Mouse (Mus musculus): ENCODE results near the gene Tnfrsf9.
A peak's percentile ranks its signal among the peaks of the same experiment; 100 is the strongest.

Gene Tnfrsf9

DNA sequence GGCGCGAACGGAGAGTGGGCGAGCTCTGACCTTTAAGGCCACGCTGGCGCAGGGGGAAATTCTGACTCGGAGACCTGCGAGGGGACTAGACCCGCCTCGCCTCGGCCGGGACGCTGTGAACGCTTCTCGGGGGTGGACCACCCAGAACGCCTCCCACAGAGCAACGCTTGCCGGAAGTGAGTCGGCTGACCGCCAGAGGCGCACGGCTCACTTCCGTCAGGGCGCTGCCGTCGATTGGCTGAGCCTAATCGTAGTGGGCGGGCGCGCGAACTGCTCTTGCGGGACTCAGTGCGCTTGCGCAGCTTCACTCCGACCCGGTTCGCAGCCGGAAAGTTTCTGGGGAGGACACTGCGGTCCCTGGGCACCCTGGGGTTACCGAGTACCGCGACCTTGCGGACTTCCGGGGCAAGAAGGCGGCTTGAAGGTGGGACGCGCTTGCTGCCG lies at the start of gene Tnfrsf9, which contains the start of gene Park7:
Gene Tnfrsf9, plus strand, starts transcription at position 273 of the 444 bp plus-strand sequence.
Gene Park7, minus strand, starts transcription at position 148 of the 444 bp plus-strand sequence.
- peak; percentile 97 for DNase-seq

DNA sequence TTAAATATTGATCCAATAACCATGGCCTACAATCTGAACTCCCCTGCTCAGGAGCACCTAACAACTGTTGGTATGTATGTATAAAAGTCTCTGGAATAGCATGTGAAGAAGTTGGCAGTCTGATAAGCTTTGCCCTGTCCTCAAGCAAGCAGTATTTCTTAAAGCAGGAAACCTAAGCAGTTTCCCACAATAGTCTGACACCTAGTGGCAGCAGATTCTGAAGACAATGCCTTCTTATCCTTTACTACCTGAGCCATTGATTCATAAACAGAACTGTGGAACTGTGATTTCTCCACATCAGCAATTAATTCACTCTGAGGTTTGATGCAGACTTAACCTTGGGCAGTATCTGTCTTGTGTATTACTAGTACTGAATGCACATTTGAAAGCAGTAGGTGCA lies 49.0 kb upstream of the Tnfrsf9 start:
- no peak for DNase-seq

DNA sequence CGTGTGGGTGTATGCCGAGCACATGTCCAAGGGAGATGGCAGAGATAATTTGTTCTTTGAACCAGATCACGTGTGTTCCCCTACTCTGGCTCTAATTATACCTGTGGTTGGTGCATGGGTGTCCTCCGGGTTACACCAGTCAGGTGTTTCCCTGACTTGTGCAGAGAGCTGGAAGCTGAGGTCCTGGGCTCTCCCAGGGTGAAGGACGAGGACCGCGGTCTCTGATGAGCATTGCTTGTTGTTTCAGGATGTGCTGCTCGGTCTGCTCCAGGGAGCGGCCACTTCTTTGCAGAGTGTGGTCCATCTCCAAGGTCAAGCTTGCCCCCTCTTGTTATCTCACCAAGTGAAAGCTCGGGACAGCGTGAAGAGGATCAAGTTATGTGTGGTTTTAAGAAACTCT lies 48.3 kb upstream of the Tnfrsf9 start:
- DNase-seq = no peak

DNA sequence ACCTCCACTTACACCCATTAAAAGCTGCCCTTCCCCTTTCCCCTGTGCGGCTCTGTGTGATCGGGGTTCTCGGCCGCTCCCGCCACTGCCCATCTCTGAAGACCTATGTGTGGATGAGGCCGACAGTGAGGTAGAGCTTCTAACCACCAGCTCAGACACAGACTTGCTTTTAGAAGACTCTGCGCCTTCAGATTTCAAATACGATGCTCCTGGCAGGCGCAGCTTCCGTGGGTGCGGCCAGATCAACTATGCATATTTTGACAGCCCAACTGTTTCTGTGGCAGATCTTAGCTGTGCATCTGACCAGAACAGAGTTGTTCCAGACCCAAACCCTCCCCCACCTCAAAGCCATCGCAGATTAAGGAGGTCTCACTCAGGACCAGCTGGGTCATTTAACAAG lies 47.9 kb upstream of the Tnfrsf9 start:
- DNase-seq = no peak

DNA sequence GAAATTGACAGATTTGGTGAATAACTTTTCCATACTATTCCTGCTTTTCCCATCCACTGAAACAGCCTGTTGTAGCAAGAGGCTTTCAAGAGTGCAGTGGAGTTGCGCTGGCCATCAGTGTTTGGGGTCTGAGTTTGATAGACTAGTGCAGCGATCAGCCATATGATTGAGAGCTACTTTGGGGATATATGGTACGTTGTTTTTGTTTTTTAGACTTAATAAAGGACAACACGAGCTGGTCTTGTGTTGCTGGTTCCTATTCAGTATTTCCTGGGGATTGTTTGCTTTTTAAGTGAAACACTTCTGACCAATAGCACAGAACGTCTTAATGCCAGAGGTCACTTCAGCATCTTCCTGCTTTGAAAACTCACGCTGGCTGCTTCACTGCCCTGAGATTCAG lies 46.2 kb upstream of the Tnfrsf9 start:
- no peak for DNase-seq

DNA sequence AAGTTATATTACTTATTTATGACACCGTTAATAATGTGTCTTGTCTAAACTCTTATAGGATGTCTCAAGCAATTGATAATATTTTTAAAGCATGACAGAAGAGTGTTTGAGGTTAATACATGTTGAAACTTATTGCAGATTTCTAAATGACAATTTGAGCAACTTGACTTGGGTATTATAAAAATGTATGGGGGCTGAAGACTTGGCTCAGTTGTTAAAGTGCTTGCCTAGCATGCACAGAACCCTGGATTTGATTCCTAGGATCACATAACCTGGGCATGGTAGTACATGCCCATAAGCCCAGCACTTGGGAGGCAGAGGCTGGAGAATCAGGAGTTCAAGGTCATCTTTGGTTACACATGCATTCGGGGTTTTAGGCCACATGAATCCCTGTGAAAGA lies 45.5 kb upstream of the Tnfrsf9 start:
- DNase-seq = no peak

DNA sequence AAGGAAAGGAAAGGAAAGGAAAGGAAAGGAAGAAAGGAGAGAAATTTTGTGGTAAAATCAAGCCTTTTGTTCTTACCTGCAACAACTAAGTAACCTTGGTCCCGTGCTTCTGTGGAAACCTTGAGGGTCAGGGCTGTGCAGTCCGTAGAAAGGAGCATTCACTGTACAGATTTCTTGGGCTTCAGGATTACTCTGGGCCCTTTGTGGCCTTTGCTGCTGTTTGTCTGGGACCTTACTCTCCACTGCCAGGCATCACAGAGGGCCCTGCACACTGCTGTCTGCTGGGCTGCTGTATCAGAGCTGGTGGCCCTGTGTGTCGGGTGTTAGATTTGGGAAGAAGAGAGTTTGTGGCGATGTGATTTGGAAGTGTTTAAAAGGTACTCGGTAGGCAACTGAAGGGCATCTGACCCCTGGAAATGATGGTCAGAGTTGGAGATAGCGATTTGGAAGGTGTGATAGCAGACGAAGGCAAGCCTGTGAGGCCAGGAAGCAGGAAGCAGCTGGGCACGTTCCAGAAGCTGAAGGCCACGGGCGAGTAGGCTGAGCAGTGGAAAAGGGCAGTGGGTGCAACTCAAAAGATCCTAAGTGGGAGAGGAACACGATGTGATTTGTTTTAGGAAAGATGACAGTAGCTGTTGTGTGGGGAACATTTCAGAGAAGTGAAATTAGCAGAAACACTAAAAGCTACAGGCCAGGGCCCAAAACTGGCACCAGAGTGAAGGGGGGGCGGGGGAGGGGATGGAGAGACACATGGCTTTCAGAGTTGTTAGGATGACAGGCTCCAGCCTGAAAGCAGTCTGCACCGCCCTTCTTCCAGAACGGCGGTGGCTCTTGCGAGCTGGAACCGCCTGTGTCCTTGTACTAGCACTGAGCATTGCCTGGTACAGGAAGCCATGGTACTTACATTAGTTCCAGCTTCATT lies 44.8 kb upstream of the Tnfrsf9 start:
- DNase-seq = no peak

DNA sequence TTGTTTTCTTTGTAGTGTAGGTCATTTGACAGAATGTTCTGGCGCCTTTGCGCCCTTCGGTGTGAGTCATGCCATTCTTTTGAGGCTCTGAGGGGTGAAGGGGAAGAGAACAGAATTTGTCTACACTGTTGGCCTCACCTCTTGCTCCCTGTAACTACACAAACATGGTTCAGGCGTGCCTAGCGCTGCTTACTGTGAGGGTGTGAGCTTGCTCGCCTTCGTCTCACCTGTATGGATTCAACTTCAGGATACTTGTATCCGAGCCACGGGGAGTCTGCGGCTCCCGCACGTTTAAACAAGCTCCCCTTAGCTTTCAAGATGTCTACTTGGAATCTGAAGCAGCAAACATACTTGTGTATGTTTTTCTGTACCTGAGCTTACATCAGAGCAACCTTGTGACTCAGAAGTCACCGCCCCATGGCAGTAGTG lies 43.4 kb upstream of the Tnfrsf9 start:
- DNase-seq = no peak

DNA sequence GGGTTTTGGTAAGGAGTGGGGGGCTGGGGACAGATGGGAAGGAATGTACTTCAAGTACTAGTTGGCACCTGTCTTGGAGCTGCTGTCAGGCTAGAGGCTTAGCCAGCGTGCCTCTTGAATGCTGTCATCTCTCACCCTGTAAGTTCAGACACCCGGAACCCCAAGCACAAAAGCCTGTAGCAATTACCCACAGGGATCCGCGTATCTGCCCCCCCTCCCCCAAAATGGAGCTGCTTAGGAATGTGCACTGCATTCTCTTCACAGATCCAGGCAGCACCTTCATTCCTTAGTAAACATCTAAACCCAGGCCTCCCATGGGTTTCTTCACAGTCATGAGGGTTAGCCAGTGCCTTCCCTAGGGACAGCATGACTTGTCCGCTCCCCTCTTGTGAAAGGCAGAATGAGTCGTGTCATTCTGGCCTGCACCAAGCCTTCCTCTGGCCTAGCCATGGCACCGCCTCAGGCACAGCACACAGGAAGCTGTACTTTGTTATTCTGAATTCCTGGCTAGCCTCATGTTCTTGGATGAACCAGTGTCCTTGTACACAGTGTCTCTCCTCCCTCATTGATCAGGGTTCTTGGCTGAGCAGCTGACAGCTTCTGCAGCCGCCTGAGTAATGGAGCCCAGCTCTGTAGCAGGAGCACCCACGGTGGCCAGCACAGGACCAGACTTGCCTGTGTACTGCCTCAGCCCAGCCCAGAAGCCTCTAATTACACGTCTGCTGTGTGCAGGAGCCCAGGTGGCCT lies 42.8 kb upstream of the Tnfrsf9 start:
- DNase-seq = no peak

DNA sequence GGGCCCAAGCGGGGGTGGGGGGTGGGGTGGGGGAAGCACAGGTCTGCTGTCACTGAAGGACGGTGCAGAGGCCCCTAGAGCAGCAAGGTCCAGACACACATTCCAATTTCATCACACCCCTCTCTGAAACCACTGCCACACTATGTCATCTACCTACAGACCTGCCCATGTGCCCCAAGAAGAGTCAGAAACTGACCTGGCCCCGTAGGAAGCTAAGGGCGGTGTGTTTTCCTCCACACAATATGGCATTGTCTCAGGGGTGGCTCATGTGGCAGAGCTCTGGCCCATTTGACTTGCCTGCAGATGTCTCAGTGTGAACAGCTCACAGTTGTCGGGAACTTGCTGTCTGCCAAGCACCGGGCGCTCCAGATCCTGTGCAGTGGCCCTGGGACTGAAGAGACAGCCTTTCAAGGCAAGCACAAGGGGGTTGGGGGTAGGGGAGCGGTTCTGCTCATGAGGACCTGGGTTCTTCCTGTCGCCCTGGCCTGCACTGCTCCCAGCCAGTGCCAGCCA lies 42.2 kb upstream of the Tnfrsf9 start:
- no peak for DNase-seq

DNA sequence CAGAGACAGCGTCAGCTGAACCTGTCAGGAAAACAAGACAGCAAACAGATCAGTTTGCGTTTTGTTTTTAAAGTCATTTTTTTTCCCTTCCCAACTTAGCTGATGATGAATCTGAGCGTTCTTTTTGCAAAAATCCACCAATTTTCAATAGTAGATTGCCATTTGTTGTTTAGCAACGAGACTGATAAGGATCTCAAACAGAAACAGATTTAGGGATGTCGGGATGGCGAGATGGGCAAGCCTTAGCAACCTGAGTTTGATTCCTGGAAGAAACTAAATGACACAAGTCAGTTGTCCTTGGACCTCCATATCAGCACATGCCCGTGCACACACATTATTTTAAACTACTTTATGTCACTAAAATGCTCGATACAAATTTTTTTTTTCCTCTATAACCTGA lies 41.7 kb upstream of the Tnfrsf9 start:
- no peak for DNase-seq

DNA sequence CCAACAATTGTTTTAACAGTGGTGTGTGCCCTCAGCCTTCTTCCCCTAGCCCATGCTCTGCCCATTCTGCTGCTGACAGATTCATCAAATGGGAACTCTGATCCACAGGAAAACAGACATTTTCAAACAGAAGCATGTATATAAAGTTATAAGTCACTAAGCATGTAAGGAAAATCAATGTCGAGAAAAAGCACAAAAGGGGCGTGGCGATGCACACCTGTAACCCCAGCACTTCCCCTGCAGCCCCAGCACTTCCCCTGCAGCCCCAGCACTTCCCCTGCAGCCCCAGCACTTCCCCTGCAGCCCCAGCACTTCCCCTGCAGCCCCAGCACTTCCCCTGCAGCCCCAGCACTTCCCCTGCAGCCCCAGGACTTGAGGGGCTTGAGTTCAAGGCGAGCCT lies 39.9 kb upstream of the Tnfrsf9 start:
- peak; percentile 43 for DNase-seq

DNA sequence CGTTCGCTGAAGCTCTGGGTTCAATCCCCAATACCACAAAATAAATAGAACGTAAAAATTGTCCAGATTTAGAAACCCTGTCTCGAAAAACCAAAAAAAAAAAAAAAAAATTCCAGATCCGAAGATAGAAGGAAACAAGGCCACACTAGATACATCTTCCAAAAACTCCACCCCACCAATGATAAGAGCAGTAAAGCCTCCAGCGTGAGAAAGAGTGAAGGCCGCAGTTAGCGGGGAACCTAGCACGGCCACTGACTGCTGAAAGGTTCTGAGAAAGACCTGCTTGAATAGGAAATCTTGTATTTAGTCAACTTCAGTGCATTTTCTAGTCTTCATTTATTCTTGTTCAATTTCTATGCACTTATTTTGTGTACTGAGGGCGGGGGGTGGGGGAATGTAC lies 39.0 kb upstream of the Tnfrsf9 start:
- no peak for DNase-seq

DNA sequence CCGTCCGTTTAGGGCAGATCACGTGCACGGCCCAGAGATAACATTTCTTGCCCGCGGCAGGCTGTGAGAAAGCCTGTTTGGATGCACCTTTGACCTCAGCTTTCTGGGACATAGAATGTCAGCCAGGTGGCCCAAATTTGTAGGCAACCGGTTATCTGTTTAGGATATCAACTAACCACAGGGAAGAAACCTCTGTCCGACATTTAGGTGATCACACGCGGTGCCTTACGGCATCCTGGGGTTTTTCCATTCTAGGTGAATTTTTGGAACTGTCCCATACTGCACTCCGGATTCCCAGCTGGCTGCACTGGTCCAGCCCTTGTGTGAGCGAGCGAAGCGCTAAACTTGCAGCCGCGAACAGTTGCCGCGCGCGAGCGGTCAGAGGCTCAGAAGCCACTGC lies 34.7 kb upstream of the Tnfrsf9 start:
- no peak for DNase-seq

DNA sequence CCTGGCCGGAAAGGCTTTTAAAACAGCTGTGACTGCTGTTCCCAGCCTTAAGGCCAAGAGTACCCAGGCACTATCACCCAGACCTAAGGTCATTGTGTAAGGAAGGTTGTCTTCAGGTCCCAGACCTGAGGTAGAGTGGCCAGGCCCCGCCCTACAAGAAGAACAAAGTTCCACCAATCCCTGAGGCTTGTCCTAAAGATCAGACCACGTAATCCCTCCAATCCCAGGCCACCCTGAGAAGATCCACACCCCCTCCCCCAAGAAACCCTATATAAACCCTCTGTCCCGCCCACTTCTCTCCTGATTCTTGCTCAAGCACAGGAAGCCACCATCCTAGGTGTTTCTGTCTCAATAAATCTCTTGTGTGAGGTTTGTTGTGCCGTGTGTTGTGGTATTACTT lies 34.0 kb upstream of the Tnfrsf9 start:
- no peak for DNase-seq

DNA sequence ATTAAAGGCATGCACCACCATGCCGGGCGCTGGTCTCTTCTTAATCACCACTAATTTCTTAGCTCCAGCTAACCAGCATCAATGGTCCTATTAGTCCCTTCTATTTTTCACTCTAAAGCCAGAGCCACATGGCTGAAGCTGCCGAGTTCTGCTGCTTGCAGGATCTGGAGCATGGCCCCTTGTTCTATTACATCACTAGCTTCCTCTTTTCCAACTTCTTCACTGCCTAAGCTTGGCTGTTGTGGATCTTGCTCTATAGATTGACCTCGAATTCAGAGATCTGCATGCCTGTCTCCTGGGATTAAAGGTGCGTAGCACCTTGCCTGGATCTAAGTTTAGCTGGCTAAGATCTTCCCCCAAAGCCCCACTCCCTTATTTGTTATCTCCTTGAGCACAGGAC lies 31.7 kb upstream of the Tnfrsf9 start:
- DNase-seq = no peak

DNA sequence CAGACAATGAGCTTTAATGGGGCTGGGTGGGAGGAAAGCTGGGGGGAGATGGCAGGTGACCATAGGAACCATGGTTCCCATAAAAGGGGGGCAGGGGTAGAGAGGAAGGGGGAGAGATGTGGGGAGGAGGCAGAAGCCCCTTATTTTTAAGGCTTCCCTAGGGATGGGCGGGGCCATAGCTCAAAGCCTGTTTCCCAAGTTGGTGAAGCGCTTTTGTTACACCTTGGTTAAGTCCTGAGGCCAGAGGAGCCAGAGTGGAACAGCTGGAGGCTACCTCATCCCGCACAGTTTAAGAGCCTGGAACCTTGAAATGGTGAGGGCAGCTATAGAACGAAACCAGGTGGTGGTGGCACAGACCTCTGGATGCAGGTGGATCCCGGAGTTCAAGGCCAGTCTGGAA lies 26.5 kb upstream of the Tnfrsf9 start:
- DNase-seq = no peak

DNA sequence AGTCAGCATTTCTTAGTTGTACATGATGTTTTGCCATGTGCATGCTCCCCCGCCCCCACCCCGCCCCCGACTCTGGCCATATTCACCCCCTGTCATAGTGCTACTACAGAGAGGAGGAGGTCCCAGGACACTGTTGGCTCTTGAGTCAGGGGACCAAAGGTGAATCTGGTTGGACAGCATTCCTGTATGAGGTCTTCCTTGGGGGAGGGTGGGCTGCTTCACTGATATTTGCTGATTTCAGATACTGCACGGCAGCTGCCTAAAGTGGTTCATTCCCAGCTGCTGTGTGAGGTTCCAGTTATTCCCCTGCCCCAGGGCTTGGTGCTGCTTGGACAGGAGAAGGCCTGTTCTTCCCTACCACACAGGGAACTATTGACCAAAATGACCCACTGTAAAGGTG lies 25.9 kb upstream of the Tnfrsf9 start:
- no peak for DNase-seq

DNA sequence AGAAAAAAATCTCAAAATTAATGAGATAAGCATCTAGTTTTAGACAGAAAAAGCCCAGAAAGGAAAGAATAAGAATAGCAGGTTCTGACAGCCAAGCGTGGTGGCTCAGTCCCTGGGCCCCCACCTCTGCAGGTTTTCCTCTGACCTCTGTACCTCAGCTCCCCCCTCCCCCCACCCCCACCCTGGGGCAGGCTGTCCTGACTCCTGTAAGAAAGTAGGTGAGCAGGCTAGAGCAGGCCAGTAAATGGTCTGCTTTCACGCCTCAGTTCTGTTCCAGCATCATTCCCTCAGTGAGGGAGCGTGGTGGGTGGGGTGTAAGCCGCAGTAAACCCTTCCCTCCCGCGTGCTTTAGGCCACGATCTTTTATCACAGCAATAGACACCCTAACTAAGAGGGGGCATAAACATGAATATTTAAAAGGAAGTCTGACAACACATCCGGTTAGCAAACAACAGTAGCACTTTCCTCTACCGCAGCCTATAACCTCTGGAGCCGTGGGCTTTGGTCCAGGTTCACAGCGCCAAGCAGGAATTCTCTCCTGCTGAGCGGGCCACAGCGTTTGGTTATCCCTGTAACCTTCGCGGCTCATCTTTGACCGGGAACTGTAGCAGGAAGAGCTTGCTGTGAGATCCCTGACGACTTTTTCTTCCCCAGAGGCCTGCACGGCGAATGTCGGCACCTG lies 24.9 kb upstream of the Tnfrsf9 start:
- DNase-seq = no peak

DNA sequence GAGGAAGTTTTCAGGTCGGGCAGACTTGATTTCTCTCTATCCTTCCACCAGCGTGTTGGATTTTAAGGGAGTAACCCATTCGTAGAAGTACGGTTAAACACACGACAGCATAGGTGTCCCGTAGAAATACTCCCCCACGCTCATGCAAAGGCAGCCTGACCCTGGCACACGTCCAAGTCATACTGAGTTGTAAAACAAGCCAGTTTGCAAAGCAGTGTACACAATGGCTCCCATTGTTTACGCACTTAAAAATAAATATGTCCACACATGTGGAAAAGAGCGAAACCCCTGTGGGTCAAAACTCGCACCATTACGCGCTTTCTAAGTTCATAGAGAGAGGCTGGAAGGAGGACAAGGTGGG lies 24.4 kb upstream of the Tnfrsf9 start:
- DNase-seq = no peak

DNA sequence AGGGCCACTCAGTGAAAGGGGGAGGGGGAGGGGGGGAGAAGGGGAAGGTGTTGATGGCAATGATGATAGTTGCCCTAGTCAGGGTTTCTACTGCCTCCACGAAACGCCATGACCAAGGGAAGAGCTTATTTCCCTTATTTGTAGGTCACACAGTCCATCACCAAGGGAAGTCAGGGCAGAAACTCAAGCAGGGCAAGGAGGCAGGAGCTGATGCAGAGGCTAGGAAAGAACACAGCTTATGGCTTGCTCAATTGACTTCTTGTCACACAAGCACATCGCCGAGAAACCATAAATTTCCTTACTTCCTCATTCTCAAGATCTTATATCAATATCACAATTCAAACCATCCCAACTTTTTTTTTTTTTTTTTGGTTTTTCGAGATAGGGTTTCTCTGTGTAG lies 23.1 kb upstream of the Tnfrsf9 start:
- no peak for DNase-seq

DNA sequence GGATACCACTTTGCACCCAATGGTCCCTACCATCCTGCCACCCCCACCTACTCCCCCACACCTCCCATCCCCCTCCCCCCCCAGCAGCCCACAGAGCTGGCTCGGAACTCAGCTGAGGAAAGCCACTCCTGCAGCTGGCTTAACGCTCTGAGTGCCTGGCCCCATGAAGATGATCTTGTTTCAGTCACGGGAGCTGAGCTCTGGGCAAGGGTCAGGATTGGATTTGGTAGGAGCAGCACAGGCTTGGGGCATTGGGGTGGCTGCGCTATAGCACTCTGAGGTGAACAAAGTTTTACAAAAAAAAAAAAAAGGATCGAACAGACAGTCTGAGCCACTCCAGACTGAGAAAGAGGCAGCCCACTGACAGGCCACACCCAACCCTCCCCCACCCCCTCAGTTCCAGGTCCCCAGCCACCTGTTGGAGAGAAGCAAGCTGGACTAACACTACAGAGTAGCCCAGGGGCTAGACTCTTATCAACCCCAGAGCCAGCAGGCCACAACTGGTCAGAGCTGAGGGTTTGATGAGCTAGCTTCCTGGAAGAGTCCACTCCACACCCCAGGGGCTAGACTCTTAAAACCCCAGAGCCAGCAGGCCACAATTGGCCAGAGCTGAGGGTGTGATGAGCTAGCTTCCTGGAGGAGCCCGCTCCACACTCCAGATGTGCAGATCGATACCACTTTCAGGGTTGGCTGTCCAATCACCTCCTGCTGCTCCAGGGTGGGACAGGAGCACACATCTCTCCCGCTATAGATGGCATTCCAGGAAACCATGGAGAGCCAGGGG lies 19.5 kb upstream of the Tnfrsf9 start:
- DNase-seq = no peak

Data from thymus, postnatal 4 days (tissue).